8 mouse cellular contexts compared by ENCODE assay signal in genomic region chr4:134701934-134702333, GRCm38 (mm10). TPM values are rescaled to one million over a fixed set of nuclear protein-coding genes. Genes with fewer than 3 reads are reported as not detected.
DNase-seq lines count a peak whose midpoint lies in the region; ATAC-seq and TF ChIP-seq lines count a peak whose summit lies in the region.

No protein-coding gene starts in this region.

- DNase-seq in adrenal gland, adult (ENCODE audit: inconsistent age in 2 of 2, low spot score in 1 of 2) = peak; percentile 70 to 89
- no peak for DNase-seq in adrenal gland, adult 8-10 months
- DNase-seq in embryo, embryonic 9.5 days (ENCODE audit: extremely low spot score) = peak; percentile 76
- DNase-seq in spleen, adult 2 months (ENCODE audit: low read depth in 1 of 2, low spot score in 2 of 2) = peak; percentile 19 to 58

- peak overlapping the region; percentile 100; the same call in 1 of the 2 replicates for H3K4me2 ChIP-seq in intestine, embryonic 16.5 days (ENCODE audit: low read depth, low read length)
- H3K4me2 ChIP-seq in limb, embryonic 12.5 days = peak overlapping the region; percentile 99
- H3K4me2 ChIP-seq in midbrain, embryonic 13.5 days (replicated peaks) = peak overlapping the region; percentile 98

- no peak overlapping the region for H3K9ac ChIP-seq in intestine, embryonic 16.5 days (ENCODE audit: low read depth, low read length)
- H3K9ac ChIP-seq in limb, embryonic 12.5 days (replicated peaks) = no peak overlapping the region
- H3K9ac ChIP-seq in midbrain, embryonic 13.5 days (replicated peaks) = no peak overlapping the region

- WGBS in intestine, embryonic 16.5 days = 33% methylated on average over 6 of the region's 6 CpGs
- WGBS in limb, embryonic 12.5 days = 34% methylated on average over 6 of the region's 6 CpGs
- WGBS in midbrain, embryonic 13.5 days = 35% methylated on average over 6 of the region's 6 CpGs
- 25% methylated on average over 6 of the region's 6 CpGs for WGBS in spleen, adult 2 months

- H3K36me3 ChIP-seq in intestine, embryonic 16.5 days (ENCODE audit: control insufficient read depth, insufficient read depth, low read length) = no peaks in the 10 kb centered on the region
- no peaks in the 10 kb centered on the region for H3K36me3 ChIP-seq in limb, embryonic 12.5 days
- H3K36me3 ChIP-seq in midbrain, embryonic 13.5 days = no peaks in the 10 kb centered on the region
- no peaks in the 10 kb centered on the region for H3K36me3 ChIP-seq in spleen, adult 2 months (ENCODE audit: control insufficient read depth, insufficient read depth, low read length)

- no peak for TF ChIP-seq POLR2A in spleen, adult 2 months (IDR thresholded peaks at IDR 0.05; ENCODE audit: low read depth, low read length)

- peak; percentile 91 for TF ChIP-seq CTCF in spleen, adult 2 months (IDR thresholded peaks at IDR 0.05; ENCODE audit: extremely low read depth, insufficient read depth, insufficient read length, insufficient replicate concordance)

- peaks cover 20% of the 10 kb centered on the region; the same call in 1 of the 2 replicates for H3K27me3 ChIP-seq in intestine, embryonic 16.5 days (replicated peaks; ENCODE audit: control insufficient read depth, insufficient read depth, low read length)
- H3K27me3 ChIP-seq in limb, embryonic 12.5 days = peaks cover 38% of the 10 kb centered on the region
- H3K27me3 ChIP-seq in midbrain, embryonic 13.5 days = peaks cover 25% of the 10 kb centered on the region
- peaks cover 10% of the 10 kb centered on the region; the same call in 1 of the 2 replicates for H3K27me3 ChIP-seq in spleen, adult 2 months (ENCODE audit: control insufficient read depth, insufficient read depth, low read length)

- ATAC-seq in granulocyte monocyte progenitor cell, adult 5-6 weeks (replicated peaks; ENCODE audit: poor library complexity, severe bottlenecking) = peak; percentile 34; the same call in 1 of the 2 replicates
- ATAC-seq in intestine, embryonic 16.5 days = no peak
- no peak for ATAC-seq in limb, embryonic 12.5 days (ENCODE audit: insufficient number of reproducible peaks, insufficient read depth, low FRiP score, low TSS enrichment, low read depth)
- ATAC-seq in midbrain, embryonic 13.5 days = no peak

- no peaks in the 10 kb centered on the region for H3K9me3 ChIP-seq in intestine, embryonic 16.5 days (ENCODE audit: control insufficient read depth, low read length)
- no peaks in the 10 kb centered on the region for H3K9me3 ChIP-seq in limb, embryonic 12.5 days
- H3K9me3 ChIP-seq in midbrain, embryonic 13.5 days = no peaks in the 10 kb centered on the region

- peak overlapping the region; percentile 73; the same call in 1 of the 2 replicates for H3K4me3 ChIP-seq in intestine, embryonic 16.5 days (ENCODE audit: low read length)
- peak overlapping the region; percentile 64; the same call in 1 of the 2 replicates for H3K4me3 ChIP-seq in limb, embryonic 12.5 days (replicated peaks)
- H3K4me3 ChIP-seq in midbrain, embryonic 13.5 days (replicated peaks) = peak overlapping the region; percentile 67
- peak overlapping the region; percentile 31; the same call in 1 of the 2 replicates for H3K4me3 ChIP-seq in spleen, adult 2 months (ENCODE audit: extremely low read depth, insufficient read depth, insufficient read length)

- H3K27ac ChIP-seq in intestine, embryonic 16.5 days (ENCODE audit: low read length) = no peak overlapping the region
- no peak overlapping the region for H3K27ac ChIP-seq in limb, embryonic 12.5 days
- no peak overlapping the region for H3K27ac ChIP-seq in midbrain, embryonic 13.5 days
- H3K27ac ChIP-seq in spleen, adult 2 months (ENCODE audit: insufficient read depth, low read length) = no peak overlapping the region

- H3K4me1 ChIP-seq in intestine, embryonic 16.5 days (ENCODE audit: control insufficient read depth, insufficient read depth, low read length) = peaks cover 15% of the 10 kb centered on the region
- H3K4me1 ChIP-seq in limb, embryonic 12.5 days (replicated peaks) = peaks cover 31% of the 10 kb centered on the region
- peaks cover 43% of the 10 kb centered on the region for H3K4me1 ChIP-seq in midbrain, embryonic 13.5 days (replicated peaks)
- peaks cover 12% of the 10 kb centered on the region for H3K4me1 ChIP-seq in spleen, adult 2 months (ENCODE audit: control insufficient read depth, insufficient read depth, insufficient read length)

RNA-seq across cellular contexts. Expression of gene Man1c1, which starts 2.2 kb away (rescaled TPM):
- 10 to 100 TPM; 15.3 to 41.3 (median 29.9) TPM for total RNA-seq in adrenal gland, adult 8-10 months (2022)
- 9.5 and 11.6 TPM in 2 replicates for total RNA-seq in granulocyte monocyte progenitor cell, adult 5-6 weeks (2014; fragmentation: Nextera tagmentation)
- total RNA-seq in granulocyte monocyte progenitor cell, adult 5-6 weeks (2017) = 4.8 and 5.1 TPM in 2 replicates
- polyA plus RNA-seq in intestine, embryonic 16.5 days (2015; fragmentation: Nextera tagmentation; extraction: Ambion mirVana) = 1.3 and 1.5 TPM in 2 replicates
- polyA plus RNA-seq in limb, embryonic 12.5 days (2016; fragmentation: Nextera tagmentation; extraction: Ambion mirVana) = 2.9 and 3.4 TPM in 2 replicates
- polyA plus RNA-seq in midbrain, embryonic 13.5 days (2015; fragmentation: Nextera tagmentation; extraction: Ambion mirVana) = 1.9 and 2.4 TPM in 2 replicates
- polyA plus RNA-seq in spleen, adult 2 months (2012; rRNA removed) = 6.9 and 7.7 TPM in 2 replicates
